Mouse (Mus musculus): ENCODE data around the gene Atp1a4. TPM values are rescaled to one million over a fixed set of nuclear protein-coding genes. Genes with fewer than 3 reads are reported as not detected.

Atp1a4 gene
- total and polyA plus RNA-seq, 2 experiments: 0.02 to 0.09 TPM

- Histone ChIP-seq H3K9ac (ENCODE audit: low read depth, low read length) (0 out of 2 replicates have a peak overlapping the region, but pooled peaks have one; percentile 56), H3K4me1 (ENCODE audit: control insufficient read depth, insufficient read depth, low read length) (peaks cover 11% of the 10 kb centered on the region; the same call in 1 of the 2 replicates), H3K79me2 (ENCODE audit: control insufficient read depth, insufficient read depth, low read length) (no peaks in the 10 kb centered on the region), H3K4me3 (ENCODE audit: insufficient read depth, low read depth, low read length) (no peak overlapping the region), H3K27ac (replicated peaks; ENCODE audit: insufficient read depth, low read depth, low read length) (0 out of 2 replicates have a peak overlapping the region, but pooled peaks have one; percentile 4), H3K36me3 (ENCODE audit: control insufficient read depth, insufficient read depth, low read length) (no peaks in the 10 kb centered on the region), H3K27me3 (ENCODE audit: control insufficient read depth, insufficient read depth, low read length) (no peaks in the 10 kb centered on the region)
- TF ChIP-seq CTCF (IDR thresholded peaks at IDR 0.05; ENCODE audit: low read depth, low read length) (no peak), POLR2A (IDR thresholded peaks at IDR 0.05; ENCODE audit: extremely low read depth, insufficient read depth, low read length) (no peak)
- no peak for DNase-seq (ENCODE audit: extremely low read depth, low read depth, low spot score)
- 74% methylated on average over 15 of the region's 15 CpGs for WGBS
Measured at GRCm38 (mm10) chr1:172204814-172205740, 53.1 kb downstream of the Atp1a4 start.

GRCm38 (mm10) chr1:172204033-172204813, 54.0 kb downstream of the Atp1a4 start:
- H3K4me3 ChIP-seq (ENCODE audit: insufficient read depth, low read depth, low read length): no peak overlapping the region
- peaks cover 11% of the 10 kb centered on the region; the same call in 1 of the 2 replicates for H3K4me1 ChIP-seq (ENCODE audit: control insufficient read depth, insufficient read depth, low read length)
- 66% methylated on average over 9 of the region's 9 CpGs for WGBS
- DNase-seq (ENCODE audit: extremely low read depth, low read depth, low spot score): no peak
- H3K36me3 ChIP-seq (ENCODE audit: control insufficient read depth, insufficient read depth, low read length): peaks cover 2% of the 10 kb centered on the region; the same call in 1 of the 2 replicates
- no peak for TF ChIP-seq CTCF (IDR thresholded peaks at IDR 0.05; ENCODE audit: low read depth, low read length)
- no peak for TF ChIP-seq POLR2A (IDR thresholded peaks at IDR 0.05; ENCODE audit: extremely low read depth, insufficient read depth, low read length)
- H3K27ac ChIP-seq (replicated peaks; ENCODE audit: insufficient read depth, low read depth, low read length): peak overlapping the region; percentile 31; the same call in 1 of the 2 replicates
- no peak overlapping the region for H3K9ac ChIP-seq (ENCODE audit: low read depth, low read length)
- H3K79me2 ChIP-seq (ENCODE audit: control insufficient read depth, insufficient read depth, low read length): no peaks in the 10 kb centered on the region
- H3K27me3 ChIP-seq (ENCODE audit: control insufficient read depth, insufficient read depth, low read length): no peaks in the 10 kb centered on the region

- no peak for DNase-seq (ENCODE audit: extremely low read depth, low read depth, low spot score)
- Histone ChIP-seq H3K36me3 (ENCODE audit: control insufficient read depth, insufficient read depth, low read length) (peaks cover 3% of the 10 kb centered on the region; the same call in 1 of the 2 replicates), H3K9ac (ENCODE audit: low read depth, low read length) (no peak overlapping the region), H3K27me3 (ENCODE audit: control insufficient read depth, insufficient read depth, low read length) (no peaks in the 10 kb centered on the region), H3K27ac (replicated peaks; ENCODE audit: insufficient read depth, low read depth, low read length) (peak overlapping the region; percentile 31; the same call in 1 of the 2 replicates), H3K79me2 (ENCODE audit: control insufficient read depth, insufficient read depth, low read length) (no peaks in the 10 kb centered on the region), H3K4me1 (ENCODE audit: control insufficient read depth, insufficient read depth, low read length) (peaks cover 11% of the 10 kb centered on the region; the same call in 1 of the 2 replicates), H3K4me3 (ENCODE audit: insufficient read depth, low read depth, low read length) (no peak overlapping the region)
- 52% methylated on average over 4 of the region's 4 CpGs for WGBS
- TF ChIP-seq CTCF (IDR thresholded peaks at IDR 0.05; ENCODE audit: low read depth, low read length): no peak
Measured at GRCm38 (mm10) chr1:172203566-172203965, 54.6 kb downstream of the Atp1a4 start.

- Histone ChIP-seq H3K9ac (ENCODE audit: low read depth, low read length) (no peak overlapping the region), H3K27me3 (ENCODE audit: control insufficient read depth, insufficient read depth, low read length) (no peaks in the 10 kb centered on the region), H3K36me3 (ENCODE audit: control insufficient read depth, insufficient read depth, low read length) (peaks cover 6% of the 10 kb centered on the region), H3K4me3 (ENCODE audit: insufficient read depth, low read depth, low read length) (no peak overlapping the region), H3K27ac (replicated peaks; ENCODE audit: insufficient read depth, low read depth, low read length) (no peak overlapping the region), H3K79me2 (ENCODE audit: control insufficient read depth, insufficient read depth, low read length) (no peaks in the 10 kb centered on the region), H3K4me1 (ENCODE audit: control insufficient read depth, insufficient read depth, low read length) (peaks cover 11% of the 10 kb centered on the region; the same call in 1 of the 2 replicates)
- TF ChIP-seq CTCF (IDR thresholded peaks at IDR 0.05; ENCODE audit: low read depth, low read length) (no peak), POLR2A (IDR thresholded peaks at IDR 0.05; ENCODE audit: extremely low read depth, insufficient read depth, low read length) (no peak)
- DNase-seq (ENCODE audit: extremely low read depth, low read depth, low spot score): no peak
- 66% methylated on average over 2 of the region's 2 CpGs for WGBS
Measured at GRCm38 (mm10) chr1:172202894-172203522, 55.2 kb downstream of the Atp1a4 start.
